Mouse (Mus musculus): ENCODE data around the gene Slc29a2. TPM values are rescaled to one million over a fixed set of nuclear protein-coding genes. Genes with fewer than 3 reads are reported as not detected.

Slc29a2 gene
- total and polyA plus RNA-seq, 2 experiments: 0.28 to 2.3 TPM

DNA sequence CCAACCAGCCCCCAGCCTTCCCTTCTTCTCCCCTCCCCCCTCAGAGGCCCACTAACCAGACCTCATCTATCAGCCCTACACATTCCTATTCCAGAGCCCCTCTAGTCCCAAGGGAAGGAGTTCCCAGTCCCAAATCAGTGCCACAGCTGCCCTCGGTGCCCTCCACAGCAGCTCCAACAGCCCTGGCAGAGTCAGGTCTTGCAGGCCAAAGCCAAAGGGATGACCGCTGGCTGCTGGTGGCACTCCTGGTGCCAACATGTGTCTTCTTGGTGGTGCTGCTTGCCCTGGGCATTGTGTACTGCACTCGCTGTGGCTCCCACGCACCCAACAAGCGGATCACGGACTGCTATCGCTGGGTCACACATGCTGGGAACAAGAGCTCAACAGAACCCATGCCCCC is 46.3 kb downstream of the Slc29a2 start:
- peaks cover 12% of the 10 kb centered on the region for H3K27me3 ChIP-seq (ENCODE audit: control insufficient read depth, insufficient read depth, low read length)
- 88% methylated on average over 7 of the region's 7 CpGs for WGBS
- H3K9ac ChIP-seq (ENCODE audit: low read depth, low read length): no peak overlapping the region
- H3K79me2 ChIP-seq (ENCODE audit: control insufficient read depth, insufficient read depth, low read length): no peaks in the 10 kb centered on the region
- DNase-seq (ENCODE audit: extremely low read depth, low read depth, low spot score): no peak
- no peak overlapping the region for H3K4me3 ChIP-seq (ENCODE audit: insufficient read depth, low read depth, low read length)
- H3K36me3 ChIP-seq (ENCODE audit: control insufficient read depth, insufficient read depth, low read length): no peaks in the 10 kb centered on the region
- peaks cover 9% of the 10 kb centered on the region; the same call in 1 of the 2 replicates for H3K4me1 ChIP-seq (ENCODE audit: control insufficient read depth, insufficient read depth, low read length)
- TF ChIP-seq POLR2A (IDR thresholded peaks at IDR 0.05; ENCODE audit: extremely low read depth, insufficient read depth, low read length) (no peak), CTCF (IDR thresholded peaks at IDR 0.05; ENCODE audit: low read depth, low read length) (no peak)
- H3K27ac ChIP-seq (replicated peaks; ENCODE audit: insufficient read depth, low read depth, low read length): no peak overlapping the region

- Histone ChIP-seq H3K27me3 (ENCODE audit: control insufficient read depth, insufficient read depth, low read length) (peaks cover 12% of the 10 kb centered on the region), H3K4me1 (ENCODE audit: control insufficient read depth, insufficient read depth, low read length) (peaks cover 9% of the 10 kb centered on the region; the same call in 1 of the 2 replicates), H3K4me3 (ENCODE audit: insufficient read depth, low read depth, low read length) (no peak overlapping the region), H3K27ac (replicated peaks; ENCODE audit: insufficient read depth, low read depth, low read length) (no peak overlapping the region), H3K36me3 (ENCODE audit: control insufficient read depth, insufficient read depth, low read length) (no peaks in the 10 kb centered on the region), H3K9ac (ENCODE audit: low read depth, low read length) (no peak overlapping the region), H3K79me2 (ENCODE audit: control insufficient read depth, insufficient read depth, low read length) (no peaks in the 10 kb centered on the region)
- WGBS: 31% methylated on average over 11 of the region's 11 CpGs
- DNase-seq (ENCODE audit: extremely low read depth, low read depth, low spot score): no peak
- TF ChIP-seq CTCF (IDR thresholded peaks at IDR 0.05; ENCODE audit: low read depth, low read length) (no peak), POLR2A (IDR thresholded peaks at IDR 0.05; ENCODE audit: extremely low read depth, insufficient read depth, low read length) (no peak)
These were observed 47.4 kb downstream of the Slc29a2 start for GRCm38 (mm10) chr19:5071077-5071476.

GRCm38 (mm10) chr19:5071545-5072369 is 48.1 kb downstream of the Slc29a2 start:
- Histone ChIP-seq H3K79me2 (ENCODE audit: control insufficient read depth, insufficient read depth, low read length) (no peaks in the 10 kb centered on the region), H3K4me3 (ENCODE audit: insufficient read depth, low read depth, low read length) (peak overlapping the region; percentile 34), H3K4me1 (ENCODE audit: control insufficient read depth, insufficient read depth, low read length) (peaks cover 9% of the 10 kb centered on the region; the same call in 1 of the 2 replicates), H3K36me3 (ENCODE audit: control insufficient read depth, insufficient read depth, low read length) (no peaks in the 10 kb centered on the region), H3K9ac (ENCODE audit: low read depth, low read length) (peak overlapping the region; percentile 12; the same call in 1 of the 2 replicates), H3K27me3 (ENCODE audit: control insufficient read depth, insufficient read depth, low read length) (peaks cover 12% of the 10 kb centered on the region), H3K27ac (replicated peaks; ENCODE audit: insufficient read depth, low read depth, low read length) (no peak overlapping the region)
- DNase-seq (ENCODE audit: extremely low read depth, low read depth, low spot score): peak; percentile 37
- TF ChIP-seq POLR2A (IDR thresholded peaks at IDR 0.05; ENCODE audit: extremely low read depth, insufficient read depth, low read length) (no peak), CTCF (IDR thresholded peaks at IDR 0.05; ENCODE audit: low read depth, low read length) (no peak)
- 6% methylated on average over 40 of the region's 40 CpGs for WGBS

DNA sequence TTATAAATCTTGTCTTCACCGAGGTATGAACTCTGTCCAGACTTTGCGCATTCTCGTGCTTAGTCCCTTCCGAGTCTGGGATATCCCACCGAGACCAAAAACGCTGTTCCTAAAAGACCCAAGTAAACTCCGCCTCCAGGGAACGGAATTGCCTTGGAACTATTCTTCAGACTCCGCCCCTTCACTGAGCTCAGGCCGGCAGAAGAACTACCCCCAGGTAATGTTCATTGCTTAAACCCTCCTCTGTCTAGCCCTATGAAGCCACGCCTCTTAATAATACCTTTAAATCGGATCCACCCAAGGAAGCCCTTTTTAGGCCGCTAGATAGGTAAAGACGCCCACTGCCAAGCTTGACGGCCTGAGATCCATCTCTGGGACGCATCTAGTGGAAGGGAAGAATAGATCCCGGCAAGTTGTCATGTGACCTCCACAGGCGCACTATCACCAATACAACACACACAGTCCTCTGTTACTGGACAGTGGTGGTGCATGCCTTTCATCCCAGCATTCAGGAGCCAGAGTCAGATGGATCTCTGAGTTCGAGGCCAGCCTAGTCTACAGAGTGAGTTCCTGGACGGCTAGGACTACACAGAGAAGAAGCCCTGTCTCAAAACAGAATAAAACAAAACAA is 48.8 kb downstream of the Slc29a2 start:
- 7% methylated on average over 20 of the region's 20 CpGs for WGBS
- no peak overlapping the region for H3K9ac ChIP-seq (ENCODE audit: low read depth, low read length)

GRCm38 (mm10) chr19:5073028-5073427 is 49.4 kb downstream of the Slc29a2 start:
- peaks cover 9% of the 10 kb centered on the region; the same call in 1 of the 2 replicates for H3K4me1 ChIP-seq (ENCODE audit: control insufficient read depth, insufficient read depth, low read length)
- no peak overlapping the region for H3K9ac ChIP-seq (ENCODE audit: low read depth, low read length)
- TF ChIP-seq POLR2A (IDR thresholded peaks at IDR 0.05; ENCODE audit: extremely low read depth, insufficient read depth, low read length): no peak
- TF ChIP-seq CTCF (IDR thresholded peaks at IDR 0.05; ENCODE audit: low read depth, low read length): peak; percentile 59
- no peaks in the 10 kb centered on the region for H3K79me2 ChIP-seq (ENCODE audit: control insufficient read depth, insufficient read depth, low read length)
- WGBS: 3% methylated on average over 15 of the region's 15 CpGs
- DNase-seq (ENCODE audit: extremely low read depth, low read depth, low spot score): no peak
- H3K27me3 ChIP-seq (ENCODE audit: control insufficient read depth, insufficient read depth, low read length): peaks cover 10% of the 10 kb centered on the region
- no peak overlapping the region for H3K27ac ChIP-seq (replicated peaks; ENCODE audit: insufficient read depth, low read depth, low read length)
- 0 out of 2 replicates have a peak overlapping the region, but pooled peaks have one; percentile 18 for H3K4me3 ChIP-seq (ENCODE audit: insufficient read depth, low read depth, low read length)
- no peaks in the 10 kb centered on the region for H3K36me3 ChIP-seq (ENCODE audit: control insufficient read depth, insufficient read depth, low read length)

More for the DNA sequence above, 48.8 kb downstream of the Slc29a2 start:
- H3K79me2 ChIP-seq (ENCODE audit: control insufficient read depth, insufficient read depth, low read length): no peaks in the 10 kb centered on the region
- peaks cover 12% of the 10 kb centered on the region for H3K27me3 ChIP-seq (ENCODE audit: control insufficient read depth, insufficient read depth, low read length)
- peaks cover 9% of the 10 kb centered on the region; the same call in 1 of the 2 replicates for H3K4me1 ChIP-seq (ENCODE audit: control insufficient read depth, insufficient read depth, low read length)
- peak overlapping the region; percentile 34 for H3K4me3 ChIP-seq (ENCODE audit: insufficient read depth, low read depth, low read length)
- no peak overlapping the region for H3K27ac ChIP-seq (replicated peaks; ENCODE audit: insufficient read depth, low read depth, low read length)
- DNase-seq (ENCODE audit: extremely low read depth, low read depth, low spot score): no peak
- H3K36me3 ChIP-seq (ENCODE audit: control insufficient read depth, insufficient read depth, low read length): no peaks in the 10 kb centered on the region
- TF ChIP-seq POLR2A (IDR thresholded peaks at IDR 0.05; ENCODE audit: extremely low read depth, insufficient read depth, low read length) (no peak), CTCF (IDR thresholded peaks at IDR 0.05; ENCODE audit: low read depth, low read length) (no peak)

Data from liver, adult 2 months (tissue).